Mouse (Mus musculus) CH12.LX (cell line): ENCODE data around the gene Jph2.

Experiments
- CHD1 ChIP-seq: IDR thresholded peaks from 2 replicates; pipeline ENCODE4 v1.6.1; 2012; ENCODE audit warnings: low read depth, low read length, improper control_type of control experiment, inconsistent platforms
- CTCF ChIP-seq, 2 experiments: IDR thresholded peaks in 1 of 2; conservative IDR thresholded peaks in 1 of 2; 2 replicates each; pipeline ENCODE4 v1.5.1; 2011 to 2012; ENCODE audit warnings: low read depth in 2 of 2, low read length in 2 of 2, improper control_type of control experiment in 1 of 2, inconsistent platforms in 1 of 2, mild to moderate bottlenecking in 1 of 2, moderate library complexity in 1 of 2
- EP300 ChIP-seq: IDR thresholded peaks from 2 replicates; pipeline ENCODE4 v1.6.1; 2011; ENCODE audit warnings: low read length, improper control_type of control experiment
- POLR2A ChIP-seq: IDR thresholded peaks from 2 replicates; pipeline ENCODE4 v1.6.1; 2011; ENCODE audit warnings: low read depth, mild to moderate bottlenecking, improper control_type of control experiment, low read length
- RCOR1 ChIP-seq: conservative IDR thresholded peaks from 2 replicates; pipeline ENCODE4 v1.6.1; 2012; ENCODE audit warnings: low read depth, mild to moderate bottlenecking, inconsistent platforms, low read length, improper control_type of control experiment

DNA sequence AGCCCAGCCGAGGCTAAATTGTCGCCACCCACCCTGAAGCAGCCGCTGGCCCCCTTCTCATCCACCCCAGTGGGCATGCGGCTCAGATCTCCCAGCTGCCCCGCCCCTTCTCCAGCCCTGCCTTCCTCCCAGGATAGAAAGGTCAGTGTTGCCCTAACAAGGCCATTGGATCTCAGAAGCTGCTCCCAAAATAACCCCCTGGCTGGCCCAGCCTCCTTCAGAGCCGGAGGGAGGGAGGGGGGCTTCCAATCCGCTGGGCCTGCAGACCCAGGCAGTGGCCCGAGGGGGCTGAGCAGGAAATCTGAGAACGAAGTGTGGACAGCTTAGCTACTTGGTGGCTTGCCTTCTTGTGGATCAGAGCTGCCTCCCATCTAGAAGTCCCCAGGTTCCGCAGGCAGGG lies at the start of gene Jph2:
- no peak for TF ChIP-seq CTCF (conservative IDR thresholded peaks at IDR 0.05 in 1 of 2, IDR thresholded peaks at IDR 0.05 in 1 of 2; ENCODE audit: low read depth in 2 of 2, low read length in 2 of 2)
- no peak for TF ChIP-seq POLR2A
- no peak for TF ChIP-seq CHD1
- TF ChIP-seq EP300, result no peak
- TF ChIP-seq RCOR1, result no peak
